Mouse (Mus musculus) megakaryocyte progenitor cell, adult 5-6 weeks (primary cell): Measurements from ENCODE around the gene Rassf4. TPM values are rescaled to one million over a fixed set of nuclear protein-coding genes. Genes with fewer than 3 reads are reported as not detected.

ENCODE experiments used
- ATAC-seq: replicated peaks from 2 replicates; pipeline ENCODE4 v1.8.0; 2016; ENCODE audit warnings: mild to moderate bottlenecking, moderate TSS enrichment, inconsistent platforms; ENCODE audit not compliant: poor library complexity
- total RNA-seq, 2 experiments: library from RNA; stranded (forward) in 1 of 2; stranded (reverse) in 1 of 2; fragments of 157-497, 149-512 nt in 1 of 2; fragments of 200-1000 nt in 1 of 2; gene quantifications; 2 replicates each; pipeline versions ENCODE4 v1.2.3 to v1.2.4; 2015 to 2017

Gene Rassf4
- total RNA-seq, 2 experiments from 2014 or later: 40.9 to 44.9 TPM

- no peak for ATAC-seq
Observed at GRCm38 (mm10) chr6:116672349-116672748, 1.4 kb downstream of the Rassf4 start.

GRCm38 (mm10) chr6:116671768-116672167 is 2.0 kb downstream of the Rassf4 start:
- no peak for ATAC-seq

GRCm38 (mm10) chr6:116671031-116671430 is 2.7 kb downstream of the Rassf4 start:
- ATAC-seq: no peak

- ATAC-seq: no peak
Observed at GRCm38 (mm10) chr6:116670144-116670543, 3.6 kb downstream of the Rassf4 start.

- ATAC-seq: peak; percentile 20
Observed at GRCm38 (mm10) chr6:116668682-116669470, 4.9 kb downstream of the Rassf4 start.

GRCm38 (mm10) chr6:116667382-116667781 is 6.4 kb downstream of the Rassf4 start:
- ATAC-seq: no peak

GRCm38 (mm10) chr6:116666892-116667291 is 6.9 kb downstream of the Rassf4 start:
- no peak for ATAC-seq

- peak; percentile 38; the same call in 1 of the 2 replicates for ATAC-seq
Observed at GRCm38 (mm10) chr6:116666085-116666750, 7.5 kb downstream of the Rassf4 start.

- no peak for ATAC-seq
Observed at GRCm38 (mm10) chr6:116664830-116665229, 8.9 kb downstream of the Rassf4 start.

- peak; percentile 89 for ATAC-seq
Observed at GRCm38 (mm10) chr6:116664031-116664430, 9.7 kb downstream of the Rassf4 start.

- ATAC-seq: no peak
Observed at GRCm38 (mm10) chr6:116663364-116663763, 10.4 kb downstream of the Rassf4 start.

- peak; percentile 69 for ATAC-seq
Observed at GRCm38 (mm10) chr6:116653684-116654454, 19.9 kb downstream of the Rassf4 start.

GRCm38 (mm10) chr6:116653191-116653590 is 20.6 kb downstream of the Rassf4 start:
- ATAC-seq: no peak

GRCm38 (mm10) chr6:116651437-116652118 is 22.2 kb downstream of the Rassf4 start:
- ATAC-seq: peak; percentile 24

GRCm38 (mm10) chr6:116650406-116650805 is 23.3 kb downstream of the Rassf4 start, which contains the start of gene Depp1:
Depp1 (plus strand) TSS chr6:116650609.
- peak; percentile 13 for ATAC-seq

GRCm38 (mm10) chr6:116649811-116650210 is 23.9 kb downstream of the Rassf4 start:
- ATAC-seq: 0 out of 2 replicates have a peak, but pooled peaks have one; percentile 17

- ATAC-seq: no peak
Observed at GRCm38 (mm10) chr6:116647763-116648162, 26.0 kb downstream of the Rassf4 start.

GRCm38 (mm10) chr6:116644335-116644734 is 29.4 kb downstream of the Rassf4 start:
- ATAC-seq: no peak

GRCm38 (mm10) chr6:116643881-116644280 is 29.9 kb downstream of the Rassf4 start:
- no peak for ATAC-seq

GRCm38 (mm10) chr6:116642942-116643341 is 30.8 kb downstream of the Rassf4 start:
- ATAC-seq: no peak

- no peak for ATAC-seq
Observed at GRCm38 (mm10) chr6:116639663-116640062, 34.1 kb downstream of the Rassf4 start.
